Mouse (Mus musculus): Measurements from ENCODE around the gene 4930564D02Rik. TPM values are rescaled to one million over a fixed set of nuclear protein-coding genes. Genes with fewer than 3 reads are reported as not detected.

Gene 4930564D02Rik
- polyA plus RNA-seq, 1 experiment from 2014 or later = not detected

DNA sequence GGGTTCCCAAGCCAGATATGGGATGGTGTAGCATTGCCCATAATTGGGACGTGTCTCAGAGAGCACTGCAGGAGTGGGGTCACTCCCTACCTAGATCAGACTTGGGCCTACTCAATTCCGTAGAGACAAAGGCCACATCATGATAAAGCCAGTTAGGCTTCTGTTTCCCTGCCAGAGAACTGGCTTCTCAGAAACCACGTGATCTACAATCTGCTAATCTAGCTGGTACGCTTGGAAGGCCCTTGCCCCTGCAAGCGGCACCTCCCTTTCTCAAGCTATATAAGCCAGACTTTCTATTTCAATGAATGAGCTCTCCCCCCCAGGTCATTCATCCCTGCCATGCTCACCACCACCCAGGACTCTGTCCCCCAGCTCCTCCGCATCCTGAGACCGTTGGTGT, 23.5 kb downstream of the 4930564D02Rik start:
- no peak overlapping the region for H3K4me3 ChIP-seq (replicated peaks)
- 65% methylated on average over 7 of the region's 7 CpGs for WGBS (ENCODE audit: insufficient replicate concordance)
- H3K27me3 ChIP-seq = no peaks in the 10 kb centered on the region
- no peak overlapping the region for H3K27ac ChIP-seq
- H3K4me2 ChIP-seq = no peak overlapping the region
- H3K9ac ChIP-seq = no peak overlapping the region
- no peaks in the 10 kb centered on the region for H3K9me3 ChIP-seq (replicated peaks)
- ATAC-seq (ENCODE audit: low read depth) (no peak), DNase-seq (no peak)
- H3K36me3 ChIP-seq = no peaks in the 10 kb centered on the region
- no peaks in the 10 kb centered on the region for H3K4me1 ChIP-seq (replicated peaks)

DNA sequence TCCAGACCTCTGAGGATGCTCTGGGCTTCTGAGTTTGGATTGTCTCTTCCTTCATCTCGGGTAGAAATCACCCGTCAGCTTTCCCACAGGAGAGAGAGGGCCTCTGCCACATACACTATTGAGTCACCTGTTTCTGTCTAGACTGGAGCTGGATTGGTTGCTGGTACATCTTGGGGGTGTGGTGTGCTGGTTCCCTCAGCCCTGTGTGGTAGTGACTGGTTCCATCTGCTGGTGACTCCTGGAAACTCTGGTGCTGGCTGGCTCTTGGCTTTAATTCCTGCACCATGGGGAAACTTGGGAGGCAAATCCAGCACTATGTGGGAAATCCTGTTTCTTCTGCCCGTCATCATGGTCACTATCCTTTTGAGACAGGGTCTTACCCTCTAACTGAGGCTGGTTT, 24.3 kb downstream of the 4930564D02Rik start:
- no peak overlapping the region for H3K4me3 ChIP-seq (replicated peaks)
- no peak overlapping the region for H3K4me2 ChIP-seq
- no peaks in the 10 kb centered on the region for H3K4me1 ChIP-seq (replicated peaks)
- no peaks in the 10 kb centered on the region for H3K36me3 ChIP-seq
- no peak overlapping the region for H3K27ac ChIP-seq
- 11% methylated on average over 3 of the region's 3 CpGs for WGBS (ENCODE audit: insufficient replicate concordance)
- H3K9ac ChIP-seq = no peak overlapping the region
- no peaks in the 10 kb centered on the region for H3K27me3 ChIP-seq
- no peak for DNase-seq
- no peak for ATAC-seq (ENCODE audit: low read depth)
- H3K9me3 ChIP-seq (replicated peaks) = no peaks in the 10 kb centered on the region

DNA sequence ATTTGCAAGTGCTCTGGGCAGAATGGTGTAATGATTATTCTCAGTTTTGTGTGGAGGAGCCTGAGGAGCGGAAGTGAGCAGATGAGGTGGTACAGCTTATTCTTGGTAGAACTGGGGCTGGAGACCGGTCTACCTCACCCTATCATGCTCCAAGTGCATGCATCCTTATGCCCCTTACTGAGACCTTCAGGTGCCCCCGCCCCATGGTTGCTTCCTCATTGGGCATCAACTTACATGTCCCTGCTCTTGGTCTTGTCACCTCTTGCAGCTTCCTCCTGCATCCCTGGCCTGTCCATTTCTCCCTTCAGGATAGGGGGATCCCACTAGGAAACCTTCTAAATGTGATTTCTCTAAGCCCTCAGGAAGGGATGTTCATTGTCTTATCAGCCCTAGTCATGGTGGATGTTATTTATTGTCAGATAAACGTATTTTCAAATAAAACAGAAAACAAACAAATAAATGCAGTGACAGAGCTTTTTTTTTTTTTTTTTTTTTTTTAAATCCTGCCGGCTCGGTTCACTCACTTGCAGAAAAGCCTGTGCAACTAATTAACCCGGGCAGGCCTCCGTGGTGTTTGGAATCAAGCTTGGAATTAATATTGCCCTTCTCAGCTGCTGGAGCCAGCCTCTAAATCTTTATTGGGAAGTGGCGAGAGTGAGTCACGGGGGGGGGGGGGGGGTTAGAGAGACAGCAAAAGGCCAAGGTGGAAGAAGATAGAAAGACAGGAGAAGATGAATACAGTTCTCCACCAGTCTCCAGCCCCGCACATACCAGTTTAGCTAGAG, 26.3 kb downstream of the 4930564D02Rik start:
- WGBS (ENCODE audit: insufficient replicate concordance) = 60% methylated on average over 11 of the region's 11 CpGs
- ATAC-seq (ENCODE audit: low read depth) = no peak
- no peak for DNase-seq
- H3K36me3 ChIP-seq = no peaks in the 10 kb centered on the region
- no peaks in the 10 kb centered on the region for H3K27me3 ChIP-seq
- no peak overlapping the region for H3K9ac ChIP-seq
- H3K27ac ChIP-seq = no peak overlapping the region
- no peaks in the 10 kb centered on the region for H3K9me3 ChIP-seq (replicated peaks)
- H3K4me1 ChIP-seq (replicated peaks) = no peaks in the 10 kb centered on the region
- no peak overlapping the region for H3K4me2 ChIP-seq
- H3K4me3 ChIP-seq (replicated peaks) = no peak overlapping the region

DNA sequence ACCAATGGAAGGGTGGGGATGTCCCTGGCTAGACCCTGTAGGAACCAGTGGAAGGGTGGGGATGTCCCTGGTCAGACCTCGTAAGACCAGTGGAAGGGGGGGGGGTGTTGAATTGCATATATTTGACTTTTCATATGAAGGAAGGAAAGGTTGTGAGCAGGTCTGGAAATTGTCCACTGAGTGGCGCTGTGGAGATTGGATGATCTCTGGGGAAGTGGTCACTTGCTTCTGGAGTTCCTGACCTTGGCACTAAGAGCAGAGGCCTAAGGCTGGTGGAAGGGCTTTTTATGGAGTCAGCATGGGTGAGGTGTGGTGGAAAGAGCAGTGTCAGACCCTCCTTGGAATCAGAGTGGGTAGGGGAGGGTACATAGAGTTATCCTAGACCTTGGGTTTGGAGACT, 27.8 kb downstream of the 4930564D02Rik start:
- Histone ChIP-seq H3K27ac (no peak overlapping the region), H3K4me3 (replicated peaks) (no peak overlapping the region), H3K9ac (no peak overlapping the region), H3K9me3 (replicated peaks) (no peaks in the 10 kb centered on the region), H3K27me3 (no peaks in the 10 kb centered on the region), H3K36me3 (no peaks in the 10 kb centered on the region), H3K4me1 (replicated peaks) (no peaks in the 10 kb centered on the region), H3K4me2 (no peak overlapping the region)
- ATAC-seq (ENCODE audit: low read depth) (no peak), DNase-seq (no peak)
- 33% methylated on average over 2 of the region's 2 CpGs for WGBS (ENCODE audit: insufficient replicate concordance)

DNA sequence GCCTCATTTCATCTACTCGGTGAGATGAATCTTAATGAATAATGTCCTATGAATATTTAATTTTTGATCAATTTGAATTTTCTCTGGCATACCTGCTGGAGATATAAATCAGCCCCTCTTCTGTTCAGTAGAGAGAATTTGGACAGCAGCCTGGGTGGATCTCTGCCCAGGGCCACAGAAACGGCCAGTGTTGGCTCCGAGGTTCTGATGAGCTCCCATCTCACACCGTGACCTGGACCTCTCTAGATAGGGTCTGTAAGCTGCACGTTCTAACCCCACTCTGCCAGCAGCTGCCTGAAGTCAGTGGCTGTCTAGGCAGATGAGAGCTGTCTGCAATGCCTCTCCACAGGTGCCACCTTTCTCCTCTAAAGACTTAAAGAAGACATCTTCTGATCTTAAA, 28.4 kb downstream of the 4930564D02Rik start:
- Histone ChIP-seq H3K27ac (no peak overlapping the region), H3K27me3 (no peaks in the 10 kb centered on the region), H3K9me3 (replicated peaks) (no peaks in the 10 kb centered on the region), H3K4me2 (no peak overlapping the region), H3K4me3 (replicated peaks) (no peak overlapping the region), H3K4me1 (replicated peaks) (no peaks in the 10 kb centered on the region), H3K9ac (no peak overlapping the region), H3K36me3 (no peaks in the 10 kb centered on the region)
- DNase-seq (no peak), ATAC-seq (ENCODE audit: low read depth) (no peak)
- 56% methylated on average over 5 of the region's 5 CpGs for WGBS (ENCODE audit: insufficient replicate concordance)

DNA sequence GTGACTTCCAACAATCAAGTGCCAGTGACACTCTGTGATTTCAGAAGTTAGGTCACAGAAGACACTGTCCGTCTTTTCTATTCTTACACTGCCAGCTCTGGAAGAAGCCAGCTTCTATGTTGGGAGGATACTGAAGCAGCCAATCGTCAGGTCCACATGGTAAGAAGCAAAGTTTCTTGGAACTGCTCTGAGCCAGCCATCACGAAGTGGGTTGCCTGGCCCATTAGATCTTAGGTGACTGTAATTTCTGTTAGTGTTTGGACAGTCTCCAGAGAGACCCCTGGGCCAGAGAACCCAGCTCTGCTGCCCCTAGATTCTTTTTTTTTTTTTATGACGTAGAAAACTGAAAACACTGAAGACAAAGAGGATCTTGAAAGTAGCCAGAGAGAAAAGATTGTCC, 30.9 kb downstream of the 4930564D02Rik start:
- no peak overlapping the region for H3K9ac ChIP-seq
- H3K4me1 ChIP-seq (replicated peaks) = no peaks in the 10 kb centered on the region

DNA sequence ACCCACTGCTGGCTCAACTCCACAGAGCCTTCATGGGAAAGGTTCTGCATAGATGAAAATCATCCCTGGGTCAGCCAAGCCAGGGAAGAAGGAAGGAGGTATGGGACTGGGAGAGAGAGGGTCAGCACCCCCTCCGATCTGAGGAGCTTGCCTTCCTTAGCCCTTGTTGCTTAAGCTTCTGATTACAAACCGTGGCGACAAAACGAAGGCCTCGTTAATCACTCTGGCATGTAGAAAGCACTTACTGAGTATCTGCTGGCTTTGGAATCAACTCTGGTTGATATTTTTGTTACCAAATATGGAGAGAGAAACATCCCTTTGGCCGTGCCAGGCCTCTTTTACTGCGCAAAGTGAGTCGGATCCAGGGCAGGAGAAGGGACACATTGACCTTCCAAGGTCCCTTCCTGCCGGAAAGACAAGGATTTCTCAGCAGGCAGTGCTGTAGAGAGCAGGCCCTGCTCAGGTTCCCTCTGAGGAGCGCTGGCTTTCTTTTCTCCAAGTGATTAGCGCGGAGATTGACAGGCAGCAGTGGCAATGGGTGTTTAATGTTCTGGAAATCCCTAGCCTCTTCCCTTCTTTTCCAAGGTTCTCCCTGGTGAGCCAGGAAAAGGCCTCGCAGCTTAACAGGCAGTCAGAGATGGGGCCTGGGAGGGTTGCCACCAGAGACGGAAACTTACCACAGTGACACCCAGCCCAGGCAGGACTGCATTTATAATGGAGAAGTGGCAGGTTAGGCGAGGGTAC, 33.1 kb downstream of the 4930564D02Rik start:
- Histone ChIP-seq H3K4me3 (replicated peaks) (no peak overlapping the region), H3K27ac (no peak overlapping the region), H3K27me3 (no peaks in the 10 kb centered on the region), H3K36me3 (no peaks in the 10 kb centered on the region), H3K4me1 (replicated peaks) (no peaks in the 10 kb centered on the region), H3K9ac (no peak overlapping the region), H3K9me3 (replicated peaks) (no peaks in the 10 kb centered on the region), H3K4me2 (no peak overlapping the region)
- DNase-seq (no peak), ATAC-seq (ENCODE audit: low read depth) (no peak)
- 53% methylated on average over 15 of the region's 15 CpGs for WGBS (ENCODE audit: insufficient replicate concordance)

More for the DNA sequence above, 30.9 kb downstream of the 4930564D02Rik start:
- Histone ChIP-seq H3K4me2 (no peak overlapping the region), H3K9me3 (replicated peaks) (no peaks in the 10 kb centered on the region), H3K36me3 (no peaks in the 10 kb centered on the region), H3K27me3 (no peaks in the 10 kb centered on the region), H3K4me3 (replicated peaks) (no peak overlapping the region), H3K27ac (no peak overlapping the region)
- ATAC-seq (ENCODE audit: low read depth) (no peak), DNase-seq (no peak)
- WGBS (ENCODE audit: insufficient replicate concordance) = 52% methylated on average over 4 of the region's 4 CpGs

DNA sequence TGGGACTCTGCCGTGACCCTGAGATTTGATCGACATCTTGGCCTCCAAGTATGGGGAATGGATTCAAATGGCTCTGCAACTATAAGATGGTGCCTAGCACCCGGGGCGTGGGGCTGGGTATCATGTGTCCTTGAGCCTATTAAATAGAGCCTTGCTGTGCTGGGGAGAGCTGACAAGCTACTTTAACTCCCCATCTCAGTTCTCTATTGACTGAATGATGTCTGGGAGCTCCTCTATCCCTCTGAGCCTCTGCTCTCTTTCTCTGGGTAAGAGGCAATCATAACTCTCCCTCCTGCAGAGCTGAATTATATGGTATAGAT, 33.6 kb downstream of the 4930564D02Rik start:
- ATAC-seq (ENCODE audit: low read depth) = no peak
- Histone ChIP-seq H3K36me3 (no peaks in the 10 kb centered on the region), H3K4me1 (replicated peaks) (no peaks in the 10 kb centered on the region), H3K4me2 (no peak overlapping the region), H3K4me3 (replicated peaks) (no peak overlapping the region), H3K27me3 (no peaks in the 10 kb centered on the region), H3K27ac (no peak overlapping the region), H3K9me3 (replicated peaks) (no peaks in the 10 kb centered on the region), H3K9ac (no peak overlapping the region)
- no peak for DNase-seq
- WGBS (ENCODE audit: insufficient replicate concordance) = 67% methylated on average over 4 of the region's 4 CpGs

DNA sequence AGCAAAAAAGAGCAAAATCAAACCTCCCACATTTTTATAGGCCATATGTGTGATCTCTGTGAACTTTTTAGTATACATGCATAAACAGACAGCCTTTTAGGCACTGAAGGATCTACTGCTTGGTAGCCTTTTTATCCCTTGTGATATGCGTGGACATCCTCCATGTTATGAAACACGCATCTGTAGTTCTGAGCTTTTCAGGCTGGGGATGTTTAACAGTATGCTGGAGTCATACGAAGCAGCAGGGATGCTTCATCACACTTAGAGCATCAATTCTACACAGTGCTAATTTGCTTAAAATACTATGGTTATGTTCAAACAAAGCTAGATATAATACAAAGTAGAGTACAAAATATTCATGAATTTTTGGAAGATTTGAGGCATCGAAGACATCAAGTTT, 39.2 kb downstream of the 4930564D02Rik start:
- 68% methylated on average over 4 of the region's 4 CpGs for WGBS (ENCODE audit: insufficient replicate concordance)
- Histone ChIP-seq H3K27me3 (no peaks in the 10 kb centered on the region), H3K36me3 (no peaks in the 10 kb centered on the region), H3K9me3 (replicated peaks) (no peaks in the 10 kb centered on the region), H3K27ac (no peak overlapping the region), H3K4me1 (replicated peaks) (no peaks in the 10 kb centered on the region), H3K4me2 (no peak overlapping the region), H3K4me3 (replicated peaks) (no peak overlapping the region), H3K9ac (no peak overlapping the region)
- ATAC-seq (ENCODE audit: low read depth) (no peak), DNase-seq (no peak)

DNA sequence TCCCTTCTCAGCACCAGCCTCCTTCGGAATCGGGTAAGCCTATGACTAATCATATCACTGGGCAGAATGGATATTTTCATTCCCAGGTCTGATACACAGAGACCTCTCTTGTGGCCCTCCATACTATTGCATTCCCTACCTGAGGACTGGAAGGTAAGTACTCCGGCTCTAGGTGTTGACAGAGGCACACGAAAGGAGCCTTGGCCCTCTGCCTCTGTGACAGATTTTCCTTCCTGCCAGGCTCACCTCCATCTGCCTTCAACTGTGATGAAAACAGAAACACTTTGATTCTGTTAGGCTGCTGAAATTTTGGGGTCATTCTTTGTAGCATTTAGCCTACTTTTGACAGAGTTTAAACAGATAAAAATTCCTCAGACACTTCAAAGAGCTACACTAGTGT, 47.2 kb downstream of the 4930564D02Rik start:
- ATAC-seq (ENCODE audit: low read depth) (no peak), DNase-seq (no peak)
- no peaks in the 10 kb centered on the region for H3K27me3 ChIP-seq
- H3K4me3 ChIP-seq (replicated peaks) = no peak overlapping the region
- H3K36me3 ChIP-seq = no peaks in the 10 kb centered on the region
- WGBS (ENCODE audit: insufficient replicate concordance) = 74% methylated on average over 4 of the region's 4 CpGs
- H3K27ac ChIP-seq = no peak overlapping the region
- H3K9ac ChIP-seq = no peak overlapping the region
- no peaks in the 10 kb centered on the region for H3K4me1 ChIP-seq (replicated peaks)
- no peaks in the 10 kb centered on the region for H3K9me3 ChIP-seq (replicated peaks)
- H3K4me2 ChIP-seq = no peak overlapping the region

DNA sequence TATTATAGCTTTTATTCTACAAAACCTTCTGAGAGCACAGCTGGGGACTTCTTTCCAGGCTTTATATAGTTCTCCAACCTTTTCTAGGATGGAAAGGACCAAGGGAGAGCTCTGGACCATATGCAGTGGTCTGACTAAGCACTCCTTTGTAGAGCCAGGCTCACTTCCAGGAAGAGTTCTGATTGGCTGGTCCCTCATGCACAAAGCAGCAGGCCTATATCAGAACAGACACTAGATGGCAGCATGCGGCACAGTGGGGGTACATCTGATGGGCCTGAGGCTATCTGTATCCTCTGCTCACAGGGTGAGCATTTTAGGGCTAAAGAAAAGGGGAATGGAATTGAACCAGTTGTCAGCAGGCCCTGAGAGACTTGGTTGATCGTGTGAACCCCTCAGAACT, 47.6 kb downstream of the 4930564D02Rik start:
- peak; percentile 18 for DNase-seq
- no peak overlapping the region for H3K4me2 ChIP-seq
- no peaks in the 10 kb centered on the region for H3K9me3 ChIP-seq (replicated peaks)
- peak; percentile 54; the same call in 1 of the 2 replicates for ATAC-seq (ENCODE audit: low read depth)
- no peak overlapping the region for H3K4me3 ChIP-seq (replicated peaks)
- H3K36me3 ChIP-seq = no peaks in the 10 kb centered on the region
- H3K27me3 ChIP-seq = no peaks in the 10 kb centered on the region
- WGBS (ENCODE audit: insufficient replicate concordance) = 18% methylated on average over 2 of the region's 2 CpGs
- H3K4me1 ChIP-seq (replicated peaks) = no peaks in the 10 kb centered on the region
- no peak overlapping the region for H3K27ac ChIP-seq
- no peak overlapping the region for H3K9ac ChIP-seq

DNA sequence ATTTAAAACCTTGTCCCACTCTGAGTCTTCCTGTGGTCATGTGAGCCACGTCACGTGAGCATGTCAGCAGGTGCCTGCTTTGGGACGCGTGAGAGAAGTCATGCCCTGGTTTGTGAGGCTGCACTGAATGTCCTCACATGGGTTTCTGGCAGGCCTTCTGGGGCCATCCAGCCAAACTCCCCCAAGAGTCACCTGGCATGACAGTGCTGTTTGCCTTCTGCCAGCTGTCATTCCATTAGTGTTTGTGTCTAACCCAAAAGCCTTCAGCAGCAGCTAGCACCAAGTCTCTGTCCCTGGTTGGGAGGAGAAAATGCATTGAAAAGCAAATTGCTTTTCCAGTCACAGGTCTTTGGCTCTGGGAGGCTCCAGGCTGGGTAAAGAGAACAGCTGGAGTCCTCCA, 50.0 kb downstream of the 4930564D02Rik start:
- 78% methylated on average over 4 of the region's 4 CpGs for WGBS (ENCODE audit: insufficient replicate concordance)
- no peak overlapping the region for H3K4me2 ChIP-seq
- DNase-seq (no peak), ATAC-seq (ENCODE audit: low read depth) (no peak)
- H3K4me1 ChIP-seq (replicated peaks) = no peaks in the 10 kb centered on the region
- no peaks in the 10 kb centered on the region for H3K9me3 ChIP-seq (replicated peaks)
- no peak overlapping the region for H3K9ac ChIP-seq
- H3K27me3 ChIP-seq = no peaks in the 10 kb centered on the region
- no peaks in the 10 kb centered on the region for H3K36me3 ChIP-seq
- H3K27ac ChIP-seq = no peak overlapping the region
- no peak overlapping the region for H3K4me3 ChIP-seq (replicated peaks)

Measured in liver, embryonic 13.5 days (tissue).